Mouse (Mus musculus) cerebellum, adult 2 months (tissue): ENCODE measurements around the gene Olfr459. TPM values are rescaled to one million over a fixed set of nuclear protein-coding genes. Genes with fewer than 3 reads are reported as not detected.

Experiments
- DNase-seq, 2 experiments: peaks; one replicate each; pipeline ENCODE4 v3.0.0; 2021
- H3K27ac ChIP-seq: fragments of 200-500 bp; 2 replicates; pipeline ENCODE4 v1.5.1; 2012; ENCODE audit warnings: low read length, control low read depth, inconsistent platforms; ENCODE audit not compliant: insufficient read depth
- H3K27me3 ChIP-seq: fragments of 200-500 bp; 2 replicates; pipeline ENCODE4 v1.6.1; 2012; ENCODE audit warnings: inconsistent platforms, mild to moderate bottlenecking, low read length, moderate library complexity; ENCODE audit not compliant: control insufficient read depth, insufficient read depth
- H3K4me1 ChIP-seq: fragments of 200-500 bp; 2 replicates; pipeline ENCODE4 v1.6.1; 2011; ENCODE audit warnings: low read length; ENCODE audit not compliant: control insufficient read depth, insufficient read depth
- H3K4me3 ChIP-seq: fragments of 200-500 bp; replicated peaks from 2 replicates; pipeline ENCODE3; 2011; ENCODE audit warnings: mild to moderate bottlenecking, low read depth, low read length, control low read depth; ENCODE audit not compliant: insufficient read depth
- CTCF ChIP-seq: fragments of 200-500 bp; IDR thresholded peaks from 2 replicates; pipeline ENCODE4 v1.5.1; 2011; ENCODE audit warnings: low read depth, mild to moderate bottlenecking, control low read depth, low read length, moderate library complexity, borderline replicate concordance; ENCODE audit not compliant: insufficient read depth
- POLR2A ChIP-seq: fragments of 200-500 bp; IDR thresholded peaks from 2 replicates; pipeline ENCODE4 v1.6.1; 2011; ENCODE audit warnings: low read length, control low read depth, borderline replicate concordance; ENCODE audit not compliant: insufficient read depth
- WGBS: fragments of 180-500 bp; shearing (Covaris S2); methylation state at CpG from one replicate; pipeline ENCODE4 v1.1.7; 2018; 5-methylcytosine and 5-hydroxymethylcytosine counted together
- polyA plus RNA-seq: library from polyadenylated mRNA; depleted of rRNA; stranded (reverse); fragments of >200 nt; gene quantifications from 2 replicates; pipeline ENCODE4 v1.2.3, GENCODE M21; 2012; rRNA removed

The Olfr459 gene
- polyA plus RNA-seq, 1 experiment, result not detected

DNA sequence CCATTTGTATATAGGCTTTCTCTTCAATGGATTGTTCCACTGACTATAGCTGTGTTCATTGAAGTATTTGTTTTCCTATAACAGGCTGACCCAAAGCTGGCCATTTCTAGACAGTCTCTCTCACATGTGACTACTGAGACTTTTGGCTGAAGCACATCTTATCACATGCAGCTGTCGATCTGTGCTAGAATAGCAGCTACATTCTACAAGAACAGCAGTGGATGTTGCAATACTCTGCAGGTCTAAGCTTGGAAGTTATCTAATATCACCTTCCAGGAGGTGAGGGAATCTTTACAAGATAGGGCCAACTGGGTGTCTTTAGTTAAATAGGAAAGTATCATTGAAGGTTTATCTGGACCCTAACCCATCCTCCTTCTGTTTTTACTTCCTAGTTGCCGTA, 53.5 kb downstream of the Olfr459 start:
- H3K27me3 ChIP-seq, result no peaks in the 10 kb centered on the region
- no peak for DNase-seq
- no peaks in the 10 kb centered on the region for H3K4me1 ChIP-seq
- no peak for TF ChIP-seq CTCF
- TF ChIP-seq POLR2A, result no peak
- H3K27ac ChIP-seq, result no peak overlapping the region
- WGBS, result 93% methylated on average over 2 of the region's 2 CpGs
- H3K4me3 ChIP-seq, result no peak overlapping the region

Other genes starting within 250 kb of the Olfr459 start
- gene Ephb6, start 169.7 kb downstream of the Olfr459 start, polyA plus RNA-seq, result 21.7 and 27.4 TPM in 2 replicates
- 0.26 and 0.27 TPM in 2 replicates for gene Trpv6, start 138.8 kb downstream of the Olfr459 start, polyA plus RNA-seq
- not detected in 2 replicates for gene Trpv5, start 94.4 kb downstream of the Olfr459 start, polyA plus RNA-seq
- gene Llcfc1, start 90.7 kb downstream of the Olfr459 start, polyA plus RNA-seq, result not detected in 2 replicates
- gene Kel, start 70.8 kb downstream of the Olfr459 start, polyA plus RNA-seq, result not detected in 2 replicates
- gene Pip, start 72.4 kb upstream of the Olfr459 start, polyA plus RNA-seq, result not detected in 2 replicates
- not detected in 2 replicates for gene Sval2, start 77.8 kb upstream of the Olfr459 start, polyA plus RNA-seq
- not detected in 2 replicates for gene Sval1, start 176.5 kb upstream of the Olfr459 start, polyA plus RNA-seq
- not detected in 2 replicates for gene Sval3, start 193.0 kb upstream of the Olfr459 start, polyA plus RNA-seq